Mouse (Mus musculus) testis, postnatal 14 days (tissue): ENCODE data around the gene Zzz3.

Source experiments
- DNase-seq: peaks from one replicate; pipeline ENCODE4 v3.0.0; 2021; ENCODE audit warnings: low spot score

The Zzz3 gene

GRCm38 (mm10) chr3:152395350-152396277 is at the start of gene Zzz3:
Zzz3 (plus strand) TSS chr3:152395473.
- DNase-seq, result peak; percentile 91

- peak; percentile 92 for DNase-seq
These were observed 49.3 kb upstream of the Zzz3 start, which contains the start of gene Usp33 for GRCm38 (mm10) chr3:152345732-152346632. Usp33 (plus strand) TSS chr3:152346478.

GRCm38 (mm10) chr3:152346633-152347141 is 48.6 kb upstream of the Zzz3 start:
- no peak for DNase-seq

GRCm38 (mm10) chr3:152347227-152347626 is 48.0 kb upstream of the Zzz3 start:
- no peak for DNase-seq

- DNase-seq, result no peak
These were observed 47.1 kb upstream of the Zzz3 start for GRCm38 (mm10) chr3:152348011-152348830.

- DNase-seq, result no peak
These were observed 44.8 kb upstream of the Zzz3 start for GRCm38 (mm10) chr3:152350431-152350830.

GRCm38 (mm10) chr3:152350966-152351365 is 44.3 kb upstream of the Zzz3 start:
- DNase-seq, result no peak

GRCm38 (mm10) chr3:152352289-152352688 is 43.0 kb upstream of the Zzz3 start:
- DNase-seq, result no peak

- DNase-seq, result no peak
These were observed 41.7 kb upstream of the Zzz3 start for GRCm38 (mm10) chr3:152353434-152354177.

GRCm38 (mm10) chr3:152355361-152355760 is 39.9 kb upstream of the Zzz3 start:
- DNase-seq, result no peak

GRCm38 (mm10) chr3:152356751-152357150 is 38.5 kb upstream of the Zzz3 start:
- no peak for DNase-seq

- no peak for DNase-seq
These were observed 36.1 kb upstream of the Zzz3 start for GRCm38 (mm10) chr3:152359151-152359550.

- DNase-seq, result no peak
These were observed 31.1 kb upstream of the Zzz3 start for GRCm38 (mm10) chr3:152364181-152364580.

- DNase-seq, result no peak
These were observed 19.2 kb upstream of the Zzz3 start for GRCm38 (mm10) chr3:152376063-152376462.

- DNase-seq, result no peak
These were observed 11.2 kb upstream of the Zzz3 start for GRCm38 (mm10) chr3:152384106-152384505.

- peak; percentile 97 for DNase-seq
These were observed 1.2 kb downstream of the Zzz3 start for GRCm38 (mm10) chr3:152396278-152396987.

GRCm38 (mm10) chr3:152396988-152397314 is 1.7 kb downstream of the Zzz3 start:
- peak; percentile 53 for DNase-seq

- DNase-seq, result no peak
These were observed 2.2 kb downstream of the Zzz3 start for GRCm38 (mm10) chr3:152397335-152397940.

- no peak for DNase-seq
These were observed 5.2 kb downstream of the Zzz3 start for GRCm38 (mm10) chr3:152400441-152400840.

GRCm38 (mm10) chr3:152400875-152401274 is 5.6 kb downstream of the Zzz3 start:
- DNase-seq, result no peak
